Mouse (Mus musculus) leukemia stem cell, adult 10-12 weeks (primary cell): ENCODE measurements around the gene Galntl6. TPM values are rescaled to one million over a fixed set of nuclear protein-coding genes. Genes with fewer than 3 reads are reported as not detected.

ENCODE experiments used
- polyA plus RNA-seq: library from polyadenylated mRNA; stranded (reverse); fragments of >175 nt; gene quantifications from 2 replicates; pipeline ENCODE4 v1.2.3, GENCODE M21; 2012; ENCODE audit warnings: low replicate concordance

The Galntl6 gene
- polyA plus RNA-seq, result not detected in 2 replicates

DNA sequence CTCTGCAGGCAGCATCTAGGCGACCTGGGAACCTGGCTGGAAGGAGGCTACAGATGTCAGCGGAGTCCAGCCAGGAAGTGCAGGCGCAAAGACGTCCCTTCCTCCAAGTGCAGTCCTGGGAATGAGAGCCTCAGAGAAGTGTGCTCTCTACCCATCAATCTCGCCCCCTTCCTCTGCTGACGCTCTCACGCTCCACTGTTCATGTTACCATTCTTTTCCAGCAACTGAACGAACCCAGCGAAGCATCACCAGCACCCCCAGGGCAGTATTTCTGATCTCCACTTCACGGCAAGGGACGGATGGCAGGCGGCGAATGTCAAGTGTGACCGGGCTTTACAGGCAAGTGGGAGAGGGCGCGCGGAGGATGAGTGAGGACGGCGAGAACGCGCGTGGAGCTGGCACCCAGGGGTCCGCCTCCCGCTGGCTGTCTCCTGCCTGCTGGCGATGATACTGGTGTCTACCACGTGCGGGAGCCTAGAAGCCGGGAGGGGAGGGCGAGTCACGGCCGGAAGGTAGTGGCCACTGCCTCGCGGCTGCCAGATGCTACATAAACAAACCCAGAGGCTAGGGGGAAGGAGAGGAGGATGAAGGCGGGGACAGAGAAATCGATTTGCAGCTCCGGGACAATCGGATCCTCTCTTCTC is at the start of gene Galntl6:
Galntl6 (minus strand) TSS at position 445 of the 644 bp plus-strand sequence.

DNA sequence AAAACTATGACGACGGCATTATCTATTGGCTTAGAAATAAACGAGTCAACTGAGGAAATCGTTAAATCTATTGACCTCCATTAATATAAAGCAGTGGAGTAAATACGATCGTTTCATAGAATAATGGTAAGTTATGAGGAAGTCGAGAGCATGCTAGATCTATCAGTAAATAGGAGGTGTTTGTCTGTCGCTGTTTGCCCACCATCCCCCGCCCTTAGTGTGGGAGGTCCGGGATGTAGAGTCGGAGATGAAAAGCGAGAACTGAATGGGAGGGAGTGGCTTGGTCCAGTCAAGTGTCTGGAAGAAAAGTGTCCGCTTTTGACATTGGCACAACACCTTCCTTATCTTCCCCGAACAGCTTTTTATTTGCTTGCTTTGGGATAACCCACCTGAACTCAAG is 763 bp downstream of the Galntl6 start, which contains the start of gene BC030500:
BC030500 (plus strand) TSS at position 79 of the 400 bp plus-strand sequence.

Other genes with a start within 250 kb of the Galntl6 start
- not detected in 2 replicates for gene BC030500, start 885 bp downstream of the Galntl6 start, polyA plus RNA-seq